Mouse (Mus musculus): ENCODE data around the gene Ppil2. TPM values are rescaled to one million over a fixed set of nuclear protein-coding genes. Genes with fewer than 3 reads are reported as not detected.

The Ppil2 gene
- polyA plus RNA-seq, 1 experiment, result 110 TPM

DNA sequence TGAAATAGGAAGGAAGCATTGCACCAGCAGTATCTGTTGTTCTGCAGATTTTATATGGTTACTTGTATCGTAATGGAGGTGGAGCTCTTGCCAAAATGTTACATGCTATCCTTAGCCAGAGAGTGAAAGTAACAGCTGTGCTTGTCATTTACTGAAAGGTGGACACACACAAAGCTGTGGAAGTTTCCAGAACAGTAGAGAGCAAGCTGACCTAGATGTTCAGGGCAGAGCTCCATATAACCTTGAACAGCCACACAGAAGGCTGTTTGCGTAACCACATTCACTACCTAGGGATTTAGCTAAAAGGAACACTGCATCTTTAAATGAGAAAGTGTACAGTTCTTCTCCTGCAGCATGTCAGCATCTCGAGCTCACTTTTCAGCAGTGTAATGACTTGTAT lies 66.7 kb downstream of the Ppil2 start:
- peak in 1 of 2 experiments; percentile 44 for DNase-seq (ENCODE audit: extremely low spot score in 1 of 2, low spot score in 1 of 2)

DNA sequence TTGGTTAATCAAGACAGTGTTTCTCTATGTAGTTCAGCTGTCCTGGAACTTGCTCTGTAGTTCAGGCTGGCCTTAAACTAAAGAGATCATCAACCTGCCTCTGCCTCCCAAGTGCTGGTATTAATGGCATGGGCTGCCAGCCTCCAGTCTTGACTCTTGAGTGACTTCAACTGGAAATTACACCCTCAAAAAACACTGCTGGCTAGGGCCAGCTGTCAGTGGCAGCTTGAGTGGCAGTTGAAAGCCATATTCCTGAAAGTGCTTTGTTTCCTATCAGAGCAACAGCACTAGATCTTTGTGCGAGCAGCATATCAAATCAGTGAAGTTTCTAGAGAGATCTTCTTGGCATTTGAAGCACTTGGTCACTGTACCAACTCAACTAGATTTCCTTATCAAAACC lies 69.6 kb downstream of the Ppil2 start:
- no peak for DNase-seq (ENCODE audit: extremely low spot score in 1 of 2, low spot score in 1 of 2)

DNA sequence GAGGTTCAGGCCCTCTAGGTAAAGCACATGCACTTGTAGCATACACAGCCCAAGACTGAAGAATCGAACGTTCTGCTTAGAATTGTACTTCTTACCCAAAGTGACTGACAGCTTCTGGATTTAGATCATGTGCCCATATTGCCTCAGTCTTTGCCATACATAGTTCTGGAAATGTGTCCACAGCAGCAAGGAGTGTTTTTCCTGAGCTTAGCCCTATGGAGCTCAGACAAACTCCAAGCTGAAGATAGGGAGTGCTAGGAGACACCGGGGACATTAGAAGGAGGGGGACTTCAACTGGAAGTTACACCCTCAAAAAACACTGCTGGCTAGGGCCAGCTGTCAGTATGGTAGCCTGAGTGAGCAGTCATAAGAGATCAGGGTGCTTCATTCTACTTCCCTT lies 70.3 kb downstream of the Ppil2 start:
- no peak for DNase-seq (ENCODE audit: extremely low spot score in 1 of 2, low spot score in 1 of 2)

Other genes with a start within 250 kb of the Ppil2 start
- gene Igll1, start 247.3 kb downstream of the Ppil2 start, polyA plus RNA-seq (2012; rRNA removed), result not detected in 2 replicates
- 86.4 and 88.4 TPM in 2 replicates for gene Top3b, start 240.5 kb downstream of the Ppil2 start, polyA plus RNA-seq (2012; rRNA removed)
- 0.58 and 0.63 TPM in 2 replicates for gene Vpreb1, start 240.4 kb downstream of the Ppil2 start, polyA plus RNA-seq (2012; rRNA removed)
- gene Ppm1f, start 214.8 kb downstream of the Ppil2 start, polyA plus RNA-seq (2012; rRNA removed), result 36.1 and 40.4 TPM in 2 replicates
- gene Mapk1, start 127.9 kb downstream of the Ppil2 start, polyA plus RNA-seq (2012; rRNA removed), result 360 and 370 TPM in 2 replicates
- 29.2 and 37.4 TPM in 2 replicates for gene Ypel1, start 41.6 kb downstream of the Ppil2 start, polyA plus RNA-seq (2012; rRNA removed)
- 4.8 and 5.2 TPM in 2 replicates for gene 2610318N02Rik, start 13.9 kb upstream of the Ppil2 start, polyA plus RNA-seq (2012; rRNA removed)
- 17.8 and 22.2 TPM in 2 replicates for gene Sdf2l1, start 21.1 kb upstream of the Ppil2 start, polyA plus RNA-seq (2012; rRNA removed)
- 29.4 and 29.9 TPM in 2 replicates for gene Ydjc, start 33.4 kb upstream of the Ppil2 start, polyA plus RNA-seq (2012; rRNA removed)
- gene Ccdc116, start 36.0 kb upstream of the Ppil2 start, polyA plus RNA-seq (2012; rRNA removed), result 5.0 and 5.1 TPM in 2 replicates
- 131 and 136 TPM in 2 replicates for gene Ube2l3, start 91.4 kb upstream of the Ppil2 start, polyA plus RNA-seq (2012; rRNA removed)
- gene Rimbp3, start 97.3 kb upstream of the Ppil2 start, polyA plus RNA-seq (2012; rRNA removed), result 0.69 and 0.96 TPM in 2 replicates
- 5.8 and 6.1 TPM in 2 replicates for gene Hic2, start 122.3 kb upstream of the Ppil2 start, polyA plus RNA-seq (2012; rRNA removed)
- gene Tmem191c, start 164.8 kb upstream of the Ppil2 start, polyA plus RNA-seq (2012; rRNA removed), result 338 and 351 TPM in 2 replicates
- 2.1 and 4.0 TPM in 2 replicates for gene Serpind1, start 220.1 kb upstream of the Ppil2 start, polyA plus RNA-seq (2012; rRNA removed)

Measured in frontal cortex, adult 2 months (tissue).